Mouse (Mus musculus) midbrain, embryonic 16.5 days (tissue): ENCODE results near the gene Plpp7. TPM values are rescaled to one million over a fixed set of nuclear protein-coding genes. Genes with fewer than 3 reads are reported as not detected.

Experiments used
- ATAC-seq: fragments of 200-750 bp; cut with Nextera tagmentation; 2 replicates; pipeline ENCODE4 v1.8.0; 2017; ENCODE audit warnings: moderate TSS enrichment
- H3K27ac ChIP-seq: fragments of 300-500 bp; sonication (generic); 2 replicates; pipeline ENCODE4 v1.5.1; 2014; ENCODE audit warnings: mild to moderate bottlenecking, low read length, mixed read lengths
- H3K27me3 ChIP-seq: fragments of 300-500 bp; sonication (generic); 2 replicates; pipeline ENCODE4 v1.6.1; 2014; ENCODE audit warnings: low read depth, low read length, mixed read lengths; ENCODE audit not compliant: control insufficient read depth, insufficient read depth
- H3K36me3 ChIP-seq: fragments of 300-500 bp; sonication (generic); 2 replicates; pipeline ENCODE4 v1.6.1; 2014; ENCODE audit warnings: mild to moderate bottlenecking, low read length, moderate library complexity, mixed read lengths; ENCODE audit not compliant: control insufficient read depth, insufficient read depth
- H3K4me1 ChIP-seq: fragments of 300-500 bp; sonication (generic); 2 replicates; pipeline ENCODE4 v1.6.1; 2014; ENCODE audit warnings: mild to moderate bottlenecking, low read length, mixed read lengths; ENCODE audit not compliant: control insufficient read depth, insufficient read depth
- H3K4me2 ChIP-seq: fragments of 300-500 bp; sonication (generic); 2 replicates; pipeline ENCODE4 v1.6.1; 2014; ENCODE audit warnings: mild to moderate bottlenecking, low read length, mixed read lengths
- H3K4me3 ChIP-seq: fragments of 300-500 bp; sonication (generic); 2 replicates; pipeline ENCODE4 v1.5.1; 2014; ENCODE audit warnings: low read depth, mild to moderate bottlenecking, low read length, moderate library complexity, mixed read lengths
- H3K9ac ChIP-seq: fragments of 300-500 bp; sonication (generic); 2 replicates; pipeline ENCODE4 v1.6.1; 2014; ENCODE audit warnings: low read depth, low read length, mixed read lengths
- H3K9me3 ChIP-seq: fragments of 300-500 bp; sonication (generic); replicated peaks from 2 replicates; pipeline ENCODE4 v1.6.1; 2014; ENCODE audit warnings: mild to moderate bottlenecking, low read length, mixed read lengths; ENCODE audit not compliant: control insufficient read depth, poor library complexity, severe bottlenecking
- WGBS: fragments of 180-500 bp; shearing (Covaris S2); extraction: QIAGEN DNeasy Blood & Tissue Kit; methylation state at CpG from one replicate; pipeline ENCODE4 v1.1.7; 2014; 5-methylcytosine and 5-hydroxymethylcytosine counted together
- polyA plus RNA-seq: library from polyadenylated mRNA; unstranded; fragments of >200 nt; fragmentation: Nextera tagmentation; extraction: Ambion mirVana; gene quantifications from 2 replicates; pipeline ENCODE4 v1.2.1, GENCODE M21; 2015

Plpp7 gene
- polyA plus RNA-seq, 1 experiment from 2014 or later: 28.4 TPM

DNA sequence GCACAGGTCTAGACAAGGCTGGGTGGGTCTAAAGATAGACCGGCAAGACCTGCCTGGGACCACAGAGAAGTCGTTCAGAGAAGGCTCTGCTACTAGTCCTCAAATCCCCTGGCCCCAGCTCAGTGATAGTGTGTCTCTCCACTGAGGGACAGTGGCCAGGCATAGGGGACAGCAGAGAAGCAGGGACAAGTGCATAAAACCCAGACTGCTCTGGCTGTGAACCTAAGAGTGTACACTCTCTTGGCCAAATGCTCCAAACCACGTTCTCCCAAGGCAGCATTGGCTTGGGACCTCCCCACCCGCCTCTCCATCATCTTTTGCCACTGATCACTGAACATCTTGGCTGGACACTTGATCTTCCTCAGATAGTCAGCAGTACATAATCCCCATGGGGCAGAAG lies 7.7 kb upstream of the Plpp7 start:
- H3K27ac ChIP-seq: no peak overlapping the region
- no peaks in the 10 kb centered on the region for H3K36me3 ChIP-seq
- no peak overlapping the region for H3K4me2 ChIP-seq
- no peak overlapping the region for H3K4me3 ChIP-seq
- H3K27me3 ChIP-seq: peaks cover 32% of the 10 kb centered on the region
- no peaks in the 10 kb centered on the region for H3K9me3 ChIP-seq
- WGBS: 63% methylated on average over 4 of the region's 4 CpGs
- peaks cover 16% of the 10 kb centered on the region; the same call in 1 of the 2 replicates for H3K4me1 ChIP-seq
- no peak for ATAC-seq
- no peak overlapping the region for H3K9ac ChIP-seq

- WGBS: 8% methylated on average over 35 of the region's 35 CpGs
- H3K27me3 ChIP-seq: peaks cover 26% of the 10 kb centered on the region
Measured at GRCm38 (mm10) chr2:32088372-32088981, 6.9 kb upstream of the Plpp7 start.

GRCm38 (mm10) chr2:32089606-32090005 lies 5.7 kb upstream of the Plpp7 start:
- H3K9ac ChIP-seq: no peak overlapping the region
- no peak overlapping the region for H3K4me3 ChIP-seq
- H3K4me2 ChIP-seq: no peak overlapping the region
- peaks cover 20% of the 10 kb centered on the region for H3K27me3 ChIP-seq
- ATAC-seq: no peak
- no peaks in the 10 kb centered on the region for H3K9me3 ChIP-seq
- H3K36me3 ChIP-seq: no peaks in the 10 kb centered on the region
- no peak overlapping the region for H3K27ac ChIP-seq
- H3K4me1 ChIP-seq: peaks cover 4% of the 10 kb centered on the region; the same call in 1 of the 2 replicates
- WGBS: 71% methylated on average over 3 of the region's 3 CpGs

More at GRCm38 (mm10) chr2:32088372-32088981, 6.9 kb upstream of the Plpp7 start:
- H3K9me3 ChIP-seq: no peaks in the 10 kb centered on the region
- peak overlapping the region; percentile 27 for H3K4me3 ChIP-seq
- ATAC-seq: no peak
- H3K4me2 ChIP-seq: peak overlapping the region; percentile 55
- H3K4me1 ChIP-seq: peaks cover 11% of the 10 kb centered on the region; the same call in 1 of the 2 replicates
- H3K9ac ChIP-seq: 0 out of 2 replicates have a peak overlapping the region, but pooled peaks have one; percentile 59
- H3K27ac ChIP-seq: no peak overlapping the region
- no peaks in the 10 kb centered on the region for H3K36me3 ChIP-seq

DNA sequence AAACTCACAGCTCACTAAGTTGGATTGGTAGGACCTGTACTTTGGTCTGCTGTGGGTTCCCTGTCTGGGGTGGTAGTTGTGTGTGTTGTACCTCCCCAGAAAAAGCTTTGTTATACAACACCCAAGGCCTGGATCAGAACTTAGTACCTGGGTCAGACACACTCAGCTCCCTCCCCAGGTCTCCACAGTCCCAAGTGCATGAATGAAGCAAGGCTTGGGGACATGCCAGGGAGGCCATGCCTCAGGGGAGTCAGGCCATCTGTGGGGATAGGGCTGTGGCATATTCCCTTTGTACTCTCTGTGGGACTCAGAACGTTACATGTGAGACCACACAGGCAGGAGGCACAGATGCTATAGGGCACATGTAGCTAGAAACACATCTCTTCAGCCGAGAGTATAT lies 5.2 kb upstream of the Plpp7 start:
- Histone ChIP-seq H3K4me2 (no peak overlapping the region), H3K27ac (no peak overlapping the region), H3K9me3 (no peaks in the 10 kb centered on the region), H3K27me3 (peaks cover 17% of the 10 kb centered on the region), H3K36me3 (no peaks in the 10 kb centered on the region), H3K9ac (no peak overlapping the region), H3K4me1 (peaks cover 4% of the 10 kb centered on the region; the same call in 1 of the 2 replicates), H3K4me3 (no peak overlapping the region)
- ATAC-seq: no peak
- WGBS: 51% methylated on average over 2 of the region's 2 CpGs

GRCm38 (mm10) chr2:32091956-32092355 lies 3.4 kb upstream of the Plpp7 start:
- H3K4me2 ChIP-seq: no peak overlapping the region
- no peak overlapping the region for H3K9ac ChIP-seq
- no peak overlapping the region for H3K4me3 ChIP-seq
- H3K9me3 ChIP-seq: no peaks in the 10 kb centered on the region
- no peak overlapping the region for H3K27ac ChIP-seq
- WGBS: 67% methylated on average over 3 of the region's 3 CpGs
- peaks cover 16% of the 10 kb centered on the region for H3K4me1 ChIP-seq
- H3K36me3 ChIP-seq: no peaks in the 10 kb centered on the region
- no peak for ATAC-seq
- peaks cover 12% of the 10 kb centered on the region for H3K27me3 ChIP-seq

DNA sequence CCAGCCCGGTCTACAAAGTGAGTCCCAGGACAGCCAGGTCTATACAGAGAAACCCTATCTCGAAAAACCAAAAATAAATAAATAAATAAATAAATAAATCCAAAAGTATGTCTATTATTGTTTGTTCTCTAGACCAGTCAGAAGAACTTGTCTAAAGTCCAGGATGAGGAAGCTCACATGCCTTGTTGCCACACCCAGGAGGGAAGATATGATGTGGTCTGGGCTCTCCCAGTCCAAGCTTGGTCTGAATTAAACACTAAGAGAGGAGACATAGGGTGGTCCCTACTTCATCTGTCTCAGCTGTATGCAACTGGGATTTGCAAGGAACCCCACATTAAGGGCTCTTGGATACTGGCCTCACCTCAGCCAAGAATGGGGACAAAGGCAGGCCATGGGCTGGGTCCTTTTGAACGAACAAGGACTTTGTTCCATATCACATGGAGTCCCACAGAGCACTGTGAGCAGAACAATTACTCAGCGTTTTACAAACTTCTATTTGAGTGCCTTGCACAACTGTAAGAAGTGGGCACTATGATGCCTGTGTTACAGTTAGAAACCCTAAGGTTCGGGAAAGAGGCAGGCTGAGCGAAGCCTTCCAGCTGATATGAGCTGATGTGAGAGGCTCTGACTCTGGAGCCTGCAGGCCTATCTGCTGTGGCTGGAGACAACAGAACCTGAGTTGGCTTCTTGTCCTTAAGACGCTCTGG lies 1.2 kb upstream of the Plpp7 start:
- Histone ChIP-seq H3K4me3 (no peak overlapping the region), H3K4me1 (peaks cover 12% of the 10 kb centered on the region), H3K36me3 (no peaks in the 10 kb centered on the region), H3K27me3 (no peaks in the 10 kb centered on the region), H3K9ac (no peak overlapping the region), H3K9me3 (no peaks in the 10 kb centered on the region), H3K4me2 (no peak overlapping the region), H3K27ac (no peak overlapping the region)
- ATAC-seq: no peak
- 82% methylated on average over 7 of the region's 7 CpGs for WGBS

DNA sequence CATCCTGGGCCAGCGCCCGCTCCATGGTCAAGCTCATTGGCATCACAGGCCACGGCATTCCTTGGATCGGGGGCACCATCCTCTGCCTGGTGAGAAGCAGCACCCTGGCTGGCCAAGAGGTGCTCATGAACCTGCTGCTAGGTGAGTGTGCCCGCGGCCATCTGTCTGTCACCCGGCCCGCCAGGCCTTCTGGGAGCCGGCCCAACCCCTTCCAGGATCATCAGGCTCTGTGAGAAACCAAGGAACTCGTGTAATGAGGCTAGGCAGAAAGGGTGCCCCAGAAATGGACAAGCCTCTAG lies 743 bp downstream of the Plpp7 start:
- 79% methylated on average over 10 of the region's 10 CpGs for WGBS
- Histone ChIP-seq H3K27me3 (no peaks in the 10 kb centered on the region), H3K4me3 (peak overlapping the region; percentile 53), H3K9me3 (no peaks in the 10 kb centered on the region), H3K36me3 (peaks cover 6% of the 10 kb centered on the region; the same call in 1 of the 2 replicates), H3K4me1 (peaks cover 12% of the 10 kb centered on the region), H3K27ac (no peak overlapping the region), H3K9ac (peak overlapping the region; percentile 85), H3K4me2 (peak overlapping the region; percentile 94)
- ATAC-seq: no peak; the same call in 1 of the 2 replicates

DNA sequence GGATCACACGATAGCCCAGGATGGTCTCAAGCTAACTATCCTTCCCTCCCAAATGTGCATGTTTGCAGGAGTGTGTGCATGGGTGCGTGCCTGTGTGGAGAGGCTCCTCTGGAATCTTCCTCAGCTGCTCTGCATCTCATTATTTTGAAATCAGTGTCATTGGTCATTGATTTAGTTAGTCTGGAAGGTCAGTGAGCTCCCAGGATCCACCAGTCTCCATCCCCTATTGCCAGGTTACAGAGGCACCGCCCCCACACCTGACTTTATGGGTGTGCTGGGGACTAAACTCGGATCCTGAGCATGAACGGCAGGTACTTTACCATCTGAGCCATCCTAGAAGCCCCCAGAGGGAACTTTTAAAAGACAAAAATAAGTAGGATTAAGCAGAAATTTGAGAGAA lies 7.6 kb downstream of the Plpp7 start:
- Histone ChIP-seq H3K27me3 (no peaks in the 10 kb centered on the region), H3K4me2 (no peak overlapping the region), H3K4me1 (no peaks in the 10 kb centered on the region), H3K27ac (no peak overlapping the region), H3K4me3 (no peak overlapping the region), H3K9ac (no peak overlapping the region), H3K9me3 (no peaks in the 10 kb centered on the region), H3K36me3 (peaks cover 6% of the 10 kb centered on the region; the same call in 1 of the 2 replicates)
- no peak for ATAC-seq
- 60% methylated on average over 5 of the region's 5 CpGs for WGBS

- Histone ChIP-seq H3K4me3 (no peak overlapping the region), H3K4me1 (no peaks in the 10 kb centered on the region), H3K27ac (no peak overlapping the region), H3K9me3 (no peaks in the 10 kb centered on the region), H3K36me3 (peaks cover 8% of the 10 kb centered on the region; the same call in 1 of the 2 replicates), H3K27me3 (no peaks in the 10 kb centered on the region), H3K4me2 (no peak overlapping the region), H3K9ac (no peak overlapping the region)
- 79% methylated on average over 7 of the region's 7 CpGs for WGBS
- no peak for ATAC-seq
Measured at GRCm38 (mm10) chr2:32103557-32103956, 8.2 kb downstream of the Plpp7 start.
